Mouse (Mus musculus): ENCODE results near the gene Rnpepl1. TPM values are rescaled to one million over a fixed set of nuclear protein-coding genes. Genes with fewer than 3 reads are reported as not detected.

The Rnpepl1 gene
- polyA plus RNA-seq, 1 experiment from 2014 or later, result 29.4 TPM

- H3K36me3 ChIP-seq (ENCODE audit: control insufficient read depth, insufficient read depth, low read length), result peaks cover 37% of the 10 kb centered on the region
- H3K4me2 ChIP-seq (replicated peaks; ENCODE audit: low read depth, low read length), result no peak overlapping the region
- no peaks in the 10 kb centered on the region for H3K27me3 ChIP-seq (ENCODE audit: control insufficient read depth, insufficient read depth, low read length)
- no peaks in the 10 kb centered on the region for H3K4me1 ChIP-seq (ENCODE audit: control insufficient read depth, insufficient read depth, low read length)
- 0 out of 2 replicates have a peak, but pooled peaks have one; percentile 47 for ATAC-seq (ENCODE audit: insufficient number of reproducible peaks, insufficient read depth, low FRiP score, low read depth)
- WGBS, result 81% methylated on average over 7 of the region's 7 CpGs
- no peak overlapping the region for H3K9ac ChIP-seq (replicated peaks; ENCODE audit: low read depth, low read length)
- no peak overlapping the region for H3K27ac ChIP-seq (ENCODE audit: low read length)
- H3K9me3 ChIP-seq (ENCODE audit: control insufficient read depth, low read depth, low read length), result no peaks in the 10 kb centered on the region
- H3K4me3 ChIP-seq (ENCODE audit: low read depth, low read length), result no peak overlapping the region
Observed at GRCm38 (mm10) chr1:92920474-92921200, 10.1 kb downstream of the Rnpepl1 start.

DNA sequence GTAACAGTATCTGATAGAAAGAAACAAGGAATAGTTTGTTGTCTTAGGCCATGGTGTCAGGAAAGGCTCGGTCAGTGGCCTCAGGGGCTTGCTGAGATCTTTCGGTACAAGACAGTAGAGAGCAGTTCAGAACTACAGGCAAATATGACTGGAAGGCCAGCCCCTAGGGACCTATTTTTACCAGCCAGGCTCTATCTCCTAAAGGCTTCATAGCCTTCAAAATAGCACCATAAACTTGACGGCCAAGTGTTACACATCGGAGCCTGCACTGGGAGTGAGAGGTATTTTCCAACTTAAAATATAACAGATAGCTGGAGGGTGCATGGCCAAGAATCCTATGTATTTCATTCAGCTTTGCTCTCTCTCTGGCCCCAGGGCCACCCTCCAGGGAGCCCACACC, 10.9 kb downstream of the Rnpepl1 start:
- no peaks in the 10 kb centered on the region for H3K27me3 ChIP-seq (ENCODE audit: control insufficient read depth, insufficient read depth, low read length)
- no peak overlapping the region for H3K4me2 ChIP-seq (replicated peaks; ENCODE audit: low read depth, low read length)
- no peaks in the 10 kb centered on the region for H3K9me3 ChIP-seq (ENCODE audit: control insufficient read depth, low read depth, low read length)
- H3K9ac ChIP-seq (replicated peaks; ENCODE audit: low read depth, low read length), result no peak overlapping the region
- H3K4me1 ChIP-seq (ENCODE audit: control insufficient read depth, insufficient read depth, low read length), result no peaks in the 10 kb centered on the region
- H3K4me3 ChIP-seq (ENCODE audit: low read depth, low read length), result no peak overlapping the region
- no peak for ATAC-seq (ENCODE audit: insufficient number of reproducible peaks, insufficient read depth, low FRiP score, low read depth)
- WGBS, result 89% methylated on average over 4 of the region's 4 CpGs
- H3K36me3 ChIP-seq (ENCODE audit: control insufficient read depth, insufficient read depth, low read length), result peaks cover 29% of the 10 kb centered on the region
- H3K27ac ChIP-seq (ENCODE audit: low read length), result no peak overlapping the region

GRCm38 (mm10) chr1:92930171-92930706, 19.7 kb downstream of the Rnpepl1 start:
- no peak for ATAC-seq (ENCODE audit: insufficient number of reproducible peaks, insufficient read depth, low FRiP score, low read depth)
- Histone ChIP-seq H3K9ac (replicated peaks; ENCODE audit: low read depth, low read length) (no peak overlapping the region), H3K27ac (ENCODE audit: low read length) (no peak overlapping the region), H3K9me3 (ENCODE audit: control insufficient read depth, low read depth, low read length) (peaks cover 5% of the 10 kb centered on the region; the same call in 1 of the 2 replicates), H3K4me3 (ENCODE audit: low read depth, low read length) (no peak overlapping the region), H3K27me3 (ENCODE audit: control insufficient read depth, insufficient read depth, low read length) (no peaks in the 10 kb centered on the region), H3K4me1 (ENCODE audit: control insufficient read depth, insufficient read depth, low read length) (peaks cover 4% of the 10 kb centered on the region; the same call in 1 of the 2 replicates), H3K36me3 (ENCODE audit: control insufficient read depth, insufficient read depth, low read length) (no peaks in the 10 kb centered on the region), H3K4me2 (replicated peaks; ENCODE audit: low read depth, low read length) (no peak overlapping the region)
- 21% methylated on average over 1 of the region's 1 CpGs for whole genome bisulfite sequencing

- Histone ChIP-seq H3K36me3 (ENCODE audit: control insufficient read depth, insufficient read depth, low read length) (peaks cover 3% of the 10 kb centered on the region; the same call in 1 of the 2 replicates), H3K4me3 (ENCODE audit: low read depth, low read length) (peak overlapping the region; percentile 63), H3K4me2 (replicated peaks; ENCODE audit: low read depth, low read length) (peak overlapping the region; percentile 56), H3K27ac (ENCODE audit: low read length) (peak overlapping the region; percentile 93), H3K9ac (replicated peaks; ENCODE audit: low read depth, low read length) (peak overlapping the region; percentile 46), H3K9me3 (ENCODE audit: control insufficient read depth, low read depth, low read length) (peaks cover 5% of the 10 kb centered on the region; the same call in 1 of the 2 replicates), H3K4me1 (ENCODE audit: control insufficient read depth, insufficient read depth, low read length) (peaks cover 13% of the 10 kb centered on the region), H3K27me3 (ENCODE audit: control insufficient read depth, insufficient read depth, low read length) (no peaks in the 10 kb centered on the region)
- ATAC-seq (ENCODE audit: insufficient number of reproducible peaks, insufficient read depth, low FRiP score, low read depth), result no peak
- 69% methylated on average over 4 of the region's 4 CpGs for WGBS
Observed at GRCm38 (mm10) chr1:92933611-92934010, 23.0 kb downstream of the Rnpepl1 start.

DNA sequence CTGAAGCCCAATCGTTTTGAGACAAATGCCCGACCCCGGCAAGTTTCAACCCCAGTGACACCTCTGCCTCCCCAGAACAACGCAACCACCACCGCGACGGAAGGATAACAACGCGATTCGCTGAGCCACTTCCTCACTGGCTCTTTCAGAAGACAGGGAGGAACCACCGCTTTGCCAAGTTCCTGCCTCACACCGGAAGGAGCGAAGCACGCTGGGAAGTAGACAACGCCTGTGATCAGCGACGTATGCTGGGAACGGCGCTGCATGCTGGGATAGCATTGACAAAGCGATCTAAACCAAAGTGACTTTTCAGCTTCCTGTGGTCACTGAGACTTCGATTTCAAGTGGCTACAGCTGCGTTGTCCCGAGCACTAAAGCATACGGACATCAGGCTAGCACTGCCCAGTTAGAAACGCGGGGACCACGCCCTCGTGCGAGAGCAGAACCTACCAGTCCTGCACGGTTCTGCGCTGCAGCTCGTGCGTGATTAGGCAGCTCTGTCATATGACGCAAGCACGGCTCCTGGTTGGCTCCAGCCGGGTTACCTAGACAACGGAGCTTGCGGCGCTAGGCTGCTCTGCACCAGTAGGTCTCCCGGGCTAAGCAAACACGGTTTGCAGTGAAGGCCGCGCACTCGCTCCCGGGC, 23.7 kb downstream of the Rnpepl1 start, which contains the start of gene Capn10:
Capn10 (plus strand) TSS at position 195 of the 646 bp plus-strand sequence.
- WGBS, result under 1% methylated on average over 45 of the region's 45 CpGs
- Histone ChIP-seq H3K9ac (replicated peaks; ENCODE audit: low read depth, low read length) (peak within 1 kb of the TSS; percentile 46), H3K4me2 (replicated peaks; ENCODE audit: low read depth, low read length) (peak within 1 kb of the TSS; percentile 56), H3K27me3 (ENCODE audit: control insufficient read depth, insufficient read depth, low read length) (no peaks in the 10 kb centered on the region), H3K4me1 (ENCODE audit: control insufficient read depth, insufficient read depth, low read length) (peaks cover 13% of the 10 kb centered on the region), H3K36me3 (ENCODE audit: control insufficient read depth, insufficient read depth, low read length) (peaks cover 9% of the 10 kb centered on the region), H3K9me3 (ENCODE audit: control insufficient read depth, low read depth, low read length) (peaks cover 5% of the 10 kb centered on the region; the same call in 1 of the 2 replicates), H3K27ac (ENCODE audit: low read length) (peak within 1 kb of the TSS; percentile 93), H3K4me3 (ENCODE audit: low read depth, low read length) (peak within 1 kb of the TSS; percentile 63)
- ATAC-seq (ENCODE audit: insufficient number of reproducible peaks, insufficient read depth, low FRiP score, low read depth), result peak; percentile 98

DNA sequence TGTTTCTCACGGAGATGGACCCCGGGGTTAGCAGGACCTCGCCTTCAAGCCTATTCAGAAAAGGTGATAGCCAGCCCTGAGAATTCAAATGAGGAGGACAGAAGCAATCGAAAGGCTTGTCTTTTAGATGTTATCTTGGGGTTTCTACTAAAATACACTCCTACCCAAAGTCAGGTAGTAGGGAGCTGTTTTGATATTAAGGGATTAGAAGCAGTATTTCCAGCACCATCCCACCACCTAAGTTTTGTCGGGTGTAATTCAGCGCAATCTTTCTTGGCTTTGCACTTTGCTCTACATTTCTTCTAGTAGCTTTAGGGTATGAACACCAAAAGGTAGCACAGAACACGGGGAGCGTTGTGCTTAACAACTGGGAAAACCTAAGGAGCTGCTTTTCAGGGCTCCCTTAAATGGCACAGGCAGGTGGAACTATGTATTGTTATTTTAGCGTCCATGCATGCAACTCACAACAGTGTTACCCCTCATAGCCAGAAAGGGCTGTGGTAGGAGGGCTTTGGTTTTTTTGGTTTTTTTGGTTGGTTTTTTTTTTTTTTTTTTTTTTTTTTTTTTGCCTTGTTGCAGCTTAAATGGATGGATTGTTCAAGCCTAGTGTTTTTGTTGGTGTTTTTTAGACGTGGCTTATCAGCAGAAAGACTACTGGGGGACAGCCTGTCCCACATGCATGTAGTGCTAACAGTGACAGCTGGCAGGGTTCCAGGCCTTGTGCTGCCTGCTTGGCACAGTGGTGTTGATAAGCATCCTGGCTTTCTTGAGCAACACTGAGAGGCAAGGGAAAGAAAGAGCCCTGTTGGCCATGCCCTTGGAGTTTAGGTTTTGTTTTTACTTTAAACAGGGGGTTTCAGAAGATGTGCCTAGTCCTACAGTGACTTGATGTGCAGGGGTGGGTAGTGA, 24.7 kb downstream of the Rnpepl1 start:
- H3K9ac ChIP-seq (replicated peaks; ENCODE audit: low read depth, low read length), result peak overlapping the region; percentile 44
- WGBS, result 16% methylated on average over 10 of the region's 10 CpGs
- H3K9me3 ChIP-seq (ENCODE audit: control insufficient read depth, low read depth, low read length), result peaks cover 5% of the 10 kb centered on the region; the same call in 1 of the 2 replicates
- no peak for ATAC-seq (ENCODE audit: insufficient number of reproducible peaks, insufficient read depth, low FRiP score, low read depth)
- peak overlapping the region; percentile 56 for H3K4me2 ChIP-seq (replicated peaks; ENCODE audit: low read depth, low read length)
- H3K4me1 ChIP-seq (ENCODE audit: control insufficient read depth, insufficient read depth, low read length), result peaks cover 13% of the 10 kb centered on the region
- peak overlapping the region; percentile 63 for H3K4me3 ChIP-seq (ENCODE audit: low read depth, low read length)
- H3K36me3 ChIP-seq (ENCODE audit: control insufficient read depth, insufficient read depth, low read length), result peaks cover 17% of the 10 kb centered on the region
- H3K27ac ChIP-seq (ENCODE audit: low read length), result peak overlapping the region; percentile 93
- H3K27me3 ChIP-seq (ENCODE audit: control insufficient read depth, insufficient read depth, low read length), result no peaks in the 10 kb centered on the region

- H3K36me3 ChIP-seq (ENCODE audit: control insufficient read depth, insufficient read depth, low read length), result peaks cover 22% of the 10 kb centered on the region
- peak overlapping the region; percentile 56 for H3K4me2 ChIP-seq (replicated peaks; ENCODE audit: low read depth, low read length)
- no peak for ATAC-seq (ENCODE audit: insufficient number of reproducible peaks, insufficient read depth, low FRiP score, low read depth)
- no peaks in the 10 kb centered on the region for H3K27me3 ChIP-seq (ENCODE audit: control insufficient read depth, insufficient read depth, low read length)
- 0 out of 2 replicates have a peak overlapping the region, but pooled peaks have one; percentile 6 for H3K9ac ChIP-seq (replicated peaks; ENCODE audit: low read depth, low read length)
- H3K4me3 ChIP-seq (ENCODE audit: low read depth, low read length), result 0 out of 2 replicates have a peak overlapping the region, but pooled peaks have one; percentile 8
- no peak overlapping the region for H3K27ac ChIP-seq (ENCODE audit: low read length)
- peaks cover 13% of the 10 kb centered on the region for H3K4me1 ChIP-seq (ENCODE audit: control insufficient read depth, insufficient read depth, low read length)
- H3K9me3 ChIP-seq (ENCODE audit: control insufficient read depth, low read depth, low read length), result peaks cover 5% of the 10 kb centered on the region; the same call in 1 of the 2 replicates
- WGBS, result 32% methylated on average over 2 of the region's 2 CpGs
Observed at GRCm38 (mm10) chr1:92935977-92936376, 25.4 kb downstream of the Rnpepl1 start.

All from stomach, embryonic 14.5 days (tissue).